Mouse (Mus musculus): ENCODE measurements around the gene Hexb.

DNA sequence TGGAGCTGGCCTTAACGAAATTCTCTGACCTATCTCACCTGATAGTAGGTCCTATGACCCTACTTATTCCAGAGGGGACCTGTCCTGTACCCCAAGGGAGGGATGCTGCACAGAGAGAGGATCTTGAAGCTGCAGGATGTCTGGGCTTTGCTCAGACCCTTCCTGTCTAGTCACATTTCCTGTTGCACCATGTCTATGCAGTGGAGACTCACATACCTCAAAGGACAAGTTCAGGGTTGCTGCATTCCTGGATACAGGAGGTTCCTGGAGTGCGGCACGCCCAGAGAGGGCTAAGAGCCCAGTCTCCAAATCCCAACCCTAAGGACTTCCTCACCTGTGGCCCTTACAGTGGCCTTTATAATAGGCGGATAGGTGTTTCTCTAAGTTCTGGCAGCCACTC is 11.8 kb downstream of the Hexb start:
- TF ChIP-seq CTCF (IDR thresholded peaks at IDR 0.05; ENCODE audit: control insufficient read depth, insufficient read depth, insufficient replicate concordance, low read depth, low read length): no peak
- TF ChIP-seq POLR2A (IDR thresholded peaks at IDR 0.05; ENCODE audit: control insufficient read depth, low read depth, low read length): no peak
